Mouse (Mus musculus) embryonic stem cell, embryonic (primary cell): Measurements from ENCODE around the gene Pkd1l3.

Source experiments
- CTCF ChIA-PET, 4 experiments: fragments of 300-600 bp in 2 of 4; fragments of 350-600 bp in 2 of 4; sonication (Branson Sonifier 250); formaldehyde crosslinking; loops; one replicate each; lab custom pipeline; 2022; ENCODE audit warnings: inconsistent platforms in 2 of 4; lab: Charles Lee
- POLR2A ChIA-PET, 4 experiments: fragments of 300-600 bp in 2 of 4; fragments of 350-600 bp in 2 of 4; sonication (Branson Sonifier 250); formaldehyde crosslinking; loops; one replicate each; lab custom pipeline; 2022; ENCODE audit warnings: antibody characterized with exemption in 4 of 4, inconsistent platforms in 1 of 4; lab: Charles Lee

The Pkd1l3 gene

GRCm38 (mm10) chr8:109672656-109673055 lies 58.3 kb downstream of the Pkd1l3 start:
- ChIA-PET POLR2A (interaction anchor here in 1 of 4 experiments (0.8 kb wide), 1 partner anchor 10 kb away, joined by 3 read pairs; no protein-coding TSS in a partner anchor), CTCF (no interaction called here)

GRCm38 (mm10) chr8:109673596-109673995 lies 59.3 kb downstream of the Pkd1l3 start:
- ChIA-PET CTCF (interaction anchor here in 1 of 4 experiments (1.0 kb wide), 1 partner anchor 10 kb away, joined by 3 read pairs; no protein-coding TSS in a partner anchor), POLR2A (interaction anchor here in 1 of 4 experiments (1.5 kb wide), 1 partner anchor 19 kb away, joined by 9 read pairs; the partner anchor contains the start of gene Ist1)

- ChIA-PET CTCF (interaction anchor here in 1 of 4 experiments (1.0 kb wide), 1 partner anchor 81 kb away, joined by 3 read pairs; no protein-coding TSS in a partner anchor), POLR2A (interaction anchor here in 3 of 4 experiments (0.6 to 4.4 kb wide), 5 partner anchors 12 to 61 kb away, joined by 3 to 15 read pairs (median 3); partner anchors contain the start of gene Ist1 (in 1 of the 3))
Measured at GRCm38 (mm10) chr8:109675896-109676643, 61.8 kb downstream of the Pkd1l3 start.

GRCm38 (mm10) chr8:109681535-109681934 lies 67.2 kb downstream of the Pkd1l3 start:
- CTCF ChIA-PET, result no interaction called here
- POLR2A ChIA-PET, result interaction anchor here in 3 of 4 experiments (0.6 to 3.0 kb wide), 5 partner anchors 11 to 260 kb away, joined by 3 to 7 read pairs (median 3); partner anchors contain the start of gene Ist1 (in 2 of the 3)

- CTCF ChIA-PET, result no interaction called here
- POLR2A ChIA-PET, result interaction anchor here in 3 of 4 experiments (0.8 to 3.0 kb wide), 3 partner anchors 10 to 11 kb away, joined by 3 to 7 read pairs (median 3); partner anchors contain the start of gene Ist1 (in 2 of the 3)
Measured at GRCm38 (mm10) chr8:109682120-109682519, 67.8 kb downstream of the Pkd1l3 start.

- CTCF ChIA-PET, result interaction anchor here in 1 of 4 experiments (0.9 kb wide), 1 partner anchor 20 kb away, joined by 3 read pairs; no protein-coding TSS in a partner anchor
Measured at GRCm38 (mm10) chr8:109687248-109687647, 72.9 kb downstream of the Pkd1l3 start.

GRCm38 (mm10) chr8:109691769-109692168 lies 77.5 kb downstream of the Pkd1l3 start:
- ChIA-PET CTCF (no interaction called here), POLR2A (interaction anchor here in 3 of 4 experiments (0.6 to 6.2 kb wide), 16 partner anchors 8 to 259 kb away, joined by 3 to 89 read pairs (median 5); partner anchors contain the start of genes Zfp821 (in 3 of the 3), Ap1g1 (in 1 of the 3) and Dhodh (in 1 of the 3))

More at GRCm38 (mm10) chr8:109687248-109687647, 72.9 kb downstream of the Pkd1l3 start:
- POLR2A ChIA-PET, result interaction anchor here in 3 of 4 experiments (1.2 to 2.8 kb wide), 7 partner anchors 10 to 39 kb away, joined by 3 to 8 read pairs (median 7); partner anchors contain the start of gene Zfp821 (in 3 of the 3)

- POLR2A ChIA-PET, result interaction anchor here in 3 of 4 experiments (0.7 to 6.2 kb wide), 26 partner anchors 8 to 86 kb away, joined by 3 to 89 read pairs (median 4); partner anchors contain the start of genes Ap1g1 (in 3 of the 3), Zfp821 (in 3 of the 3) and Dhodh (in 2 of the 3)
Measured at GRCm38 (mm10) chr8:109692443-109693145, 78.3 kb downstream of the Pkd1l3 start.

GRCm38 (mm10) chr8:109693146-109693900 lies 79.0 kb downstream of the Pkd1l3 start, which contains the start of gene Ist1:
TSS of gene Ist1 (minus strand) at chr8:109693260.
- ChIA-PET POLR2A (interaction anchor here in 3 of 4 experiments (0.5 to 6.2 kb wide), 24 partner anchors 8 to 1753 kb away, joined by 3 to 89 read pairs (median 4); partner anchors contain the start of genes Ap1g1 (in 3 of the 3), Zfp821 (in 3 of the 3) and Dhodh (in 1 of the 3)), CTCF (interaction anchor here in 3 of 4 experiments (0.5 to 1.4 kb wide), 5 partner anchors 12 to 1227 kb away, joined by 3 to 9 read pairs (median 5); partner anchors contain the start of genes St3gal2 (in 1 of the 3) and Zfp821 (in 1 of the 3))

More at GRCm38 (mm10) chr8:109692443-109693145, 78.3 kb downstream of the Pkd1l3 start:
- CTCF ChIA-PET, result interaction anchor here in 3 of 4 experiments (0.5 to 1.4 kb wide), 4 partner anchors 13 to 1227 kb away, joined by 3 to 9 read pairs (median 4); partner anchors contain the start of genes St3gal2 (in 1 of the 3) and Zfp821 (in 1 of the 3)

- POLR2A ChIA-PET, result interaction anchor here in 3 of 4 experiments (0.8 to 6.2 kb wide), 15 partner anchors 9 to 87 kb away, joined by 3 to 89 read pairs (median 5); partner anchors contain the start of genes Zfp821 (in 3 of the 3), Ap1g1 (in 2 of the 3) and Dhodh (in 1 of the 3)
Measured at GRCm38 (mm10) chr8:109694154-109694553, 79.8 kb downstream of the Pkd1l3 start.

GRCm38 (mm10) chr8:109697754-109698153 lies 83.4 kb downstream of the Pkd1l3 start:
- CTCF ChIA-PET, result no interaction called here
- POLR2A ChIA-PET, result interaction anchor here in 2 of 4 experiments (2.3 to 6.2 kb wide), 2 partner anchors 9 to 26 kb away, joined by 6 to 89 read pairs; partner anchors contain the start of gene Zfp821 (in 1 of the 2)

More at GRCm38 (mm10) chr8:109694154-109694553, 79.8 kb downstream of the Pkd1l3 start:
- CTCF ChIA-PET, result no interaction called here

GRCm38 (mm10) chr8:109698477-109698876 lies 84.2 kb downstream of the Pkd1l3 start:
- CTCF ChIA-PET, result no interaction called here

GRCm38 (mm10) chr8:109704565-109705319 lies 90.4 kb downstream of the Pkd1l3 start:
- ChIA-PET POLR2A (interaction anchor here (0.6 to 3.9 kb wide), 42 partner anchors 8 to 941 kb away, joined by 3 to 89 read pairs (median 5); partner anchors contain the start of genes Ap1g1 (in 3 of the 4), Ist1 (in 3 of the 4), Atxn1l (in 2 of the 4) and Dhodh (in 2 of the 4)), CTCF (interaction anchor here in 1 of 4 experiments (1.4 to 2.7 kb wide), 2 partner anchors 12 to 32 kb away, joined by 5 to 13 read pairs; partner anchors contain the start of gene Ist1)

More at GRCm38 (mm10) chr8:109698477-109698876, 84.2 kb downstream of the Pkd1l3 start:
- POLR2A ChIA-PET, result interaction anchor here in 1 of 4 experiments (2.3 kb wide), 1 partner anchor 25 kb away, joined by 6 read pairs; no protein-coding TSS in a partner anchor

- CTCF ChIA-PET, result interaction anchor here in 3 of 4 experiments (0.5 to 2.7 kb wide), 7 partner anchors 13 to 912 kb away, joined by 3 to 13 read pairs (median 4); partner anchors contain the start of genes Ist1 (in 2 of the 3) and Dhodh (in 1 of the 3)
Measured at GRCm38 (mm10) chr8:109705320-109706075, 91.2 kb downstream of the Pkd1l3 start, which contains the start of gene Zfp821. TSS of gene Zfp821 (plus strand) at chr8:109705546.

More at GRCm38 (mm10) chr8:109705320-109706075, 91.2 kb downstream of the Pkd1l3 start, which contains the start of gene Zfp821:
- POLR2A ChIA-PET, result interaction anchor here (0.6 to 3.9 kb wide), 51 partner anchors 9 to 942 kb away, joined by 3 to 89 read pairs (median 5); partner anchors contain the start of genes Ap1g1 (in 3 of the 4), Ist1 (in 3 of the 4), Atxn1l (in 2 of the 4) and Dhodh (in 2 of the 4)
